Mouse (Mus musculus): ENCODE results near the gene Clec16a.

The Clec16a gene

DNA sequence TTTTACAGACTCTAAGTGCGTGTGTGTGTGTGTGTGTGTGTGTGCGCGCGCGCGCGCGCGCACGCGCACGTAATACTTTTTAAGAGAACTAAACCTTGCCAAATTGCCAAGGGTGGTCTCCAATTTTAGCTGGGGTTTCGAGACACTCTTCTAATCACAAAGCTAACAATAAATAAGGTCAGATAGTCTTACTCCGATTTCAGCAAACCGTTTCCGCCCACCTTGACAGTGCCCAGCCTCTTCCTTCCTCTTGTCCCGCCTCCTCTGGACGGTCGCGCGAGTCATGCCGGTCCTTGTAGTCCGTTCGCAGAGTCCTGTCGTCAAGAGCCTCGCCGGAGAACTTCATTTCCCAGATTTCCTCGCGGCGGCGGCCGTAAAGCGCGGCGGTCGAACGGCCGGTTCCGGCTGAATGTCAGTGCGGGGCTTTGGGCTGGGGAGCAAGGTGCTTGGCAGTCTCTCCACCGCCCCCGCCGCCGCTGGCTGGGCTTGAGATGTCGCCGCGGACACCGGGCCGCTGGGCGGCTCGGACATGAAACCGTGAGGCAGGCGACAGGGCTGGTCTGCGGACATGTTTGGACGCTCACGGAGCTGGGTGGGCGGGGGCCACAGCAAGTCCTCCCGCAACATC, at the start of gene Clec16a:
Clec16a (plus strand) TSS at position 345 of the 628 bp plus-strand sequence.
- DNase-seq (ENCODE audit: low spot score) = peak; percentile 89

DNA sequence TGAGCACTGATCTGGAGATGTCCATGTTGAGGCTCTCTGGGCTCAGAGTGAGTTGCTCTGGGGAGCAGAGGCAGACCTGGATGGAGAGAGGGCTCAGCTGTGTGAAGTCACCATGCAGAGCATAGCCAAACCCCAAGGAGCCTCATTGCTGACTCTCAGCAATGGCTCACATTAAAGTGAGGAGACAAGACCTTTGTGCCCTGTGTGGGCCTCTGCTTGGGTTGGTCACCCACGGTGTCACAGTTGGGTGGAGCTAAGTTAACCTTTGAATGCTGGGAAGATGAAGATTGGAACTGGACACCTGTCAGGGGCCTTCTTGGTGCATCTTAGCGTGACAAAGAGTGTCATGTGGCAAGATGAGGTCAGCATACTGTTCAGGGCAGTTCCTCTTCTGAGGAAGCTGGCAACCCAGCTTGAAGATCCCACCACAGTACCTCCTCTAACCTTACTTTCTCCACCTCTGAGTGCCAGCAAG, 49.3 kb upstream of the Clec16a start:
- no peak for DNase-seq (ENCODE audit: low spot score)

DNA sequence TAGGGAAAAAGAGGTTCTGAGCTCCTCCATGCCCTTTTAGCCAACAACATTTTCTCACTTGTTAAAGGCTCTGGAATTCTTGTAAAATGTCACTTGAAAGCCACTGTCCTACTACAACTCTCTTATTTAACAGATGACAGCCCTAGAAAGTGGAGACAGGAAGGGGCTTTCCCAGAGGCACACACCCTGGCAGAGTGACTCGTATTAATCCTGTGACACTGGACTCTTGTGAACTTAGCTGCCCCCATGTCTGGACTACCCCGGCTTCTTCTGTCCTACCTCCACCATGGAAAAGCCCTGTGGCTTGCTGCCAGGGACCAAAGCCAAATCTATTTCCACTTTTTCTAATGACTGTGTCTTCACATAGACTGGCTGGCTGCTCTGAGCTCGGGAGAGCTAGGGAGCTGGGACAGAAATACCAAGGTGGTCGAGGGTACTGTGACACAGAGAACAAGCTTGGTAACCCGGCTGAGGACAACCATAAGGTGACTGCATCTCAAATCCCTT, 47.0 kb upstream of the Clec16a start:
- no peak for DNase-seq (ENCODE audit: low spot score)

DNA sequence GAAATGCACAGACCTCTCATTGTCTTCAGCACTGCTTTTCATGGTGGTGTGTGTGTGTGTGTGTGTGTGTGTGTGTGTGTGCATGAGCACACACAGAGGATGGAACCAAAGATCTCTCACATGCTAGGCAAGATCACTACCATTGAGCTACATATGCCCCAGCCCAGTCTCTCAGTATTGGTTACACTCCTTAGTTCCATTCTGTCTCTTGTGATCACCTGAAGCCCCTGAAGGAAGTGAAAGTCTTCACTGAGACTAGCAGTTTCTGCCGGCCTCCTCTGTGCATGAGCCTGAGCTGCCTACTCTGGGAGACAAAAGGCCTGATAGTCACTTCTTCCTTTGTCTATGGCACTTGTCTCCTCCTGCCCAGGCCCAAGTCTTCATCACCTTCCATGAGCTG, 46.0 kb upstream of the Clec16a start:
- DNase-seq (ENCODE audit: low spot score) = no peak

DNA sequence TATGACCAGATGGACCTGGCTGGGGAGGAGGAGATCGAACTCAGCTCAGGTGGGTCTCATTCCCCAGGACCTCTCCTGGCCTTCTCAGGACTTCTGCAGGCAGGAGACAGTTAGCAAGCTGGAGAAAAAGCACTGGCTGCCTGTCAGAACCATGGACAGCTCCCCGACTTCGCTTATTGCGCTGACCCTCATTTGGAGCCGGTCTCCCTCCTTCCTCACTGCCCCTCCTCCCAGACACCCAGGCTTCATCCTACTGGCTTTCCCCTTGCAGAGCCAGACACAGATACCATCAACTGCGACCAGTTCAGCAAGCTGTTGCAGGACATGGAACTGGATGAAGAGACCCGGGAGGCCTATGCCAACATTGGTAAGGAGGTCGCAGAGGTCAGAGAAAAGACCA, 43.3 kb upstream of the Clec16a start:
- no peak for DNase-seq (ENCODE audit: low spot score)

DNA sequence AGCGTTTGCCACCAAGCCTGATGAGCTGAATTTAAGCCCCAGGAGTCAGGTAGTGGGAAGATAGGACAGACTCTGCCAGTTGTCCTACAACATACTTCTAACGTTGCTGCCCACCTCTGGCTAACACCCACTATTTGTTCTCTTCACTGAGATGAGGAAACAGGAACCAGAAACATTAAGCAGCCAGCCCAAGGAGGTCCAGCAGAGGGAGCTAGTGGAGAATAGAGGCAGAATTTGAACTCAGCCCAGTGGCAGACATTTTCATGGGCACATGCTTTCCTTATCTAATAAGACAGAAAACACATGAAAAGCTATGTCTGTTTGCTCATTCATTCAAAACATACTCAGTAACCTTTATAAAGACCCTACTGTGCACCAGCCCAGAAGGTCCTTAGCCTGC, 42.1 kb upstream of the Clec16a start:
- no peak for DNase-seq (ENCODE audit: low spot score)

DNA sequence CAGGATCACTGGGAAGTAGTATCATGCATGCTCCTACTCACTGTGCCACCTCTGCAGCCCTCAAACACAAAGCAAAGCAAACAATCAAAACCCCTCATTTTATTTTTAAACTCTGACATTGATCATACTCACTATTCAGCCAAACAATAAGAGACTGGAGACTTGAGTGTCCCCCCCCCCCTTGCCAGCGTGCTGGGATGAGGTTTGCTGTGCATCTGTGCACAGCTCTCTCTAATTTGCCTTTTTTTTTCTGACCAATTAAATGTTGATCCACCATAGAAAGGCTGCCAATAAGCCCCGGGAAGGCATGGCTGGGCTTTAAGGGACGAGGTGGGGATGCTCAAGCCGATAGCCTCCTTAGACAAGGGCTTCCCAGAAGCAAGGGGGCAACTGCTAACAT, 37.7 kb upstream of the Clec16a start:
- DNase-seq (ENCODE audit: low spot score) = no peak

DNA sequence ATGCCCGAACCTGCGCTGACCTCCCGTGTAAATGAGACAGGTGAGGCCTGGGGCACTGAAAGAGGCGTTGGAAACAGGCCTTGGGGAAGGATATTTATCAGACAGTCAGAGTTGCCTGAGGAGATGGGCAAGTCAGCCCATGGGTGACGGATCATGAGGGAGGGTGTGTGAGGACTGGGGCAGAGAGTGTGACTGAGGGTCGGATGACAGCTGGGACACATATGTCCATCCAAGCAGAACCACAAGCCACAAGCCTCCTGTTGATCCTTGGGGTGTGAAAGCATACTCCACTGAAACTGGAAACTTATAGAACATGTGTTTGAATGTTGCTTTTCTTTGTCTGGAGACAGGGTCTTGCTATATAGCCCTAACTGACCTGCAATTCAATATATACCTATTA, 36.4 kb upstream of the Clec16a start:
- no peak for DNase-seq (ENCODE audit: low spot score)

DNA sequence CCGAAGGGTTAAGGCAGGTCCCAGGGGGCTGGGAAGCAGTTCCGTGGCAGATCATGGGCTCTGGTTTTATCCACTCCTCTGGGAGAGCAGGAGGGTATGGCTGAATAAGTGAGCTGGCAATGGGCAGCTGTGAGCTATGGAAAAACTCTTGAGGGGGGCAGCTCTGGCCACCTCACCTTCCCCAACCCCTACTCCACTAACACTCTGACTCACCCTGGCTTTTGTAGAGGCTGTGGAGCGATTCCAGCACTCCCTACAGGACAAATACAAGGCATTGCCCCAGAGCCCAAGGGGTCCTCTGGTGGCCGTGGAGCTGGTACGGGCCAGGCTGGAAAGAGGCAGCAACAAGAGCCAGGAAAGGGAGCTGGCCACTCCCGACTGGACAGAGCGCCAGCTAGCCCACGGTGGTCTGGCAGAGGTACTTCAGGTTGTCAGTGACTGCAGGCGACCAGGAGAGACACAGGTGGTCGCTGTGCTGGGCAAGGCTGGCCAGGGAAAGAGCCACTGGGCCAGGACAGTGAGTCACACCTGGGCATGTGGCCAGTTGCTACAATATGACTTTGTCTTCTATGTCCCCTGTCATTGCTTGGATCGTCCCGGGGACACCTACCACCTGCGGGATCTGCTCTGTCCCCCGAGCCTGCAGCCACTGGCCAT, 34.5 kb upstream of the Clec16a start:
- DNase-seq (ENCODE audit: low spot score) = no peak

DNA sequence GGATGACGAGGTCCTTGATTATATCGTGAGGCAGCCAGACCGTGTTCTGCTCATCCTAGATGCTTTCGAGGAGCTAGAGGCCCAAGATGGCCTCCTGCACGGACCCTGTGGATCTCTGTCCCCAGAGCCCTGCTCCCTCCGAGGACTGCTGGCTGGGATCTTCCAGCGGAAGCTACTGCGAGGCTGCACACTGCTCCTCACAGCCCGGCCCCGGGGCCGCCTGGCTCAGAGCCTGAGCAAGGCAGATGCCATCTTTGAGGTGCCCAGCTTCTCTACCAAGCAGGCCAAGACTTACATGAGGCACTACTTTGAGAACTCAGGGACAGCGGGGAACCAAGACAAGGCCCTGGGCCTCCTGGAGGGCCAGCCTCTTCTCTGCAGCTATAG, 34.0 kb upstream of the Clec16a start:
- DNase-seq (ENCODE audit: low spot score) = no peak

DNA sequence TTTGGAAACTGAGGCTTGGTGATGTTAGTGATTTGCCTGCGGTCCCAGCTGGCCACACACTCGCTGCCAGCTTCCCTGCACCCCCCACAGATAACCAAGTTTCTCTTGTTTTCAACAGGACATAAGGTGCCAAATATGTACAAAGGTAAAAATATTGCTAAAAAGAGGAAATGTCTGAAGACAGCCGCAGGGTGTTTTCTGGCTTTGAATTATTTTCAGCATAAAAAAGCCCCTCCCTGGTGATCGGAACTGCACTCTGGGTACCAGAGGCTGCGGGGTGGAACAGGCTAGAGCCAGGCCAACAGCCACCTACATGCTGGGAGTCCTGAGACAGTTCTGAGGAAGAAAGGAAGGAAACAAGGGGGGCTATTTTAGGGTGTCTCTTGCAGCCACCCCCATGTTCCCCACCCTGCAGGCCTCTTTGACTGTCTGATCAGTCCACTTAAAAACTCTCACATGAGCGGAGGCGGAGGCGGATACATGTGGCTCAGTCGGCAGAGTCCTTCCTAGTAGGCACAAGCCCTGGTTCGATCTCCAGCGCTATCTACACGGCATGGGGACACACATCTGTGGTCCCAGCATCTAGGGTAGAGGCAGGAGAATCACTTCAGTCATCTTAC, 29.1 kb upstream of the Clec16a start:
- DNase-seq (ENCODE audit: low spot score) = no peak

DNA sequence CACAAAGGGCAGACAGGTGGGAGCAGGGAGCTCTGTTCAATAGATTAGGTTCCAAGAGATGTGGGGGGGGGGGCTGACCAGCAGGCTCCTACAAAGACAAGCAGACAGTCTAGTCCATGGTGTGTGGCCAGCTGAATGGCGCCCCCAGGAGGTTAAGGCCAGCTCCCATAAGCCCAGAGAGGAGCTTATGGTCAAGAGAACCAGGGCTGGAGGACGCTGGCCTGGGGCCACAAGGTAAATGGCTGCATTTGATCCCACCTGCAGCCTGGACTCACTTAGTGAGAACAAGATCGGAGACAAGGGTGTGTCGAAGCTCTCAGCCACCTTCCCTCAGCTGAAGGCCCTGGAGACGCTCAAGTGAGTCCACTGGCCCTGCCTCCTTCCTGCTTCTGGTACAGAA, 27.1 kb upstream of the Clec16a start:
- DNase-seq (ENCODE audit: low spot score) = no peak

DNA sequence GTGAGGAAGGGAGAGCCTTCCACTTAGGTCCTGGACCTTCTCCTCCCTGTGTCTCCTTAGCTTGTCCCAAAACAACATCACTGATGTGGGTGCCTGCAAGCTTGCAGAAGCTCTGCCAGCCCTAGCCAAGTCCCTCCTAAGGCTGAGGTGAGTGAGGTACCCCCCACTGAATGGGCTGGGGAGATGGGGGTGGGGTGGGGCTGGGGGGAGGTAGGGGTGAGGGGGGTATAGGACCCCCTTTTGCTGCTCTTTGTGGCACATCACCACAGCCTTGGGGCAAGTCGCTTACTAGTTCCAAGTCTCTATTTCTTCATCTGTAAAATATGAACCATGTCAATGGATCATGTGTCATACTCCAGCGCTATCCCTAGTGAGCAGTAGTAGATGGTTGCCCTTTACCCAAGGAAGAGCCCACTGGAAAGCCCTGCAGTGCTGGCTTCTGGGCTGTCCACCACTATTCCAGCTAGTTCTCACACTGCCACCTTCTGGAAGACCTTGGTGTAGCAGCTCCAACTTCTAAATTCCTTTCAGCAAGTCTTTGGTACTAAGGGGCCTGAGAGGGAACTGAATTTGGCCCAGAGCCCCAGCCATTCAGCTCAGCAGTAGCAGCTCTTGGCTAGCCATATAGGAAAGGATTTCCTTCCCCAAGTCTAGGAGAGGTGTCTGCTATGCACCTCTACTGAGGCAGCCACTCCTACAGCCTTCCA, 24.1 kb upstream of the Clec16a start:
- peak; percentile 87 for DNase-seq (ENCODE audit: low spot score)

DNA sequence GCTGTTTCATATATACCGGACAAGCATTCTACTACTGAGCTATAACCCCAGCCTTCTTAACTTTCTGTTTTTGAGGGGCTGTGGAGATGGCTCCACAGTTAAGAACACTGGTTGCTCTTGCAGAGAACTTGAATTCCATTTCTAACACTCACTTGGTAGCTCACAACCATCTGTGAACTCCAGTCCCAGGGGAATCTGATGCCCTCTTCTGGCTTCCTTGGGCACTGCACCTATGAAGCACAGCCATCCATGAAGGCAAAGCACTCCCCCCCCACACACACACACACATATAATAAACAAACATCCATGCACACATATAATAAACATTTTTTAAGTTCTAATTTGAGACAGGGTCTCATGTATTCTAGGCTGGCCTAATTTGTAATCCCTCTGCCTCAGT, 22.3 kb upstream of the Clec16a start:
- DNase-seq (ENCODE audit: low spot score) = peak; percentile 63

DNA sequence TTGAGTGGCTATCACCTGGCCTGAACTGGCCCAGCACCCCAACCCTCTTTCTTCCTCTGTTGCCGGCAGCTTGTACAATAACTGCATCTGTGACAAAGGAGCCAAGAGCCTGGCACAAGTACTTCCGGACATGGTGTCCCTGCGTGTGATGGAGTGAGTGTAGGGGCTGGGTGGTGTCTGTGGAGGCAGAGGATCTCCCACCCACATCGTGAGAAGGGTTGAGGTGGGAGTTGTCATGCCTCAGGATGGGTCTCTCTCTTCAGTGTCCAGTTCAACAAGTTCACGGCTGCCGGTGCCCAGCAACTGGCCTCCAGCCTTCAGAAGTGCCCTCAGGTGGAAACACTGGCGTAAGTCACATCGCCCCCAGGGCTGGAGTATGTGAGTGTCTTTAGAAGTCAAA, 21.5 kb upstream of the Clec16a start:
- DNase-seq (ENCODE audit: low spot score) = no peak

DNA sequence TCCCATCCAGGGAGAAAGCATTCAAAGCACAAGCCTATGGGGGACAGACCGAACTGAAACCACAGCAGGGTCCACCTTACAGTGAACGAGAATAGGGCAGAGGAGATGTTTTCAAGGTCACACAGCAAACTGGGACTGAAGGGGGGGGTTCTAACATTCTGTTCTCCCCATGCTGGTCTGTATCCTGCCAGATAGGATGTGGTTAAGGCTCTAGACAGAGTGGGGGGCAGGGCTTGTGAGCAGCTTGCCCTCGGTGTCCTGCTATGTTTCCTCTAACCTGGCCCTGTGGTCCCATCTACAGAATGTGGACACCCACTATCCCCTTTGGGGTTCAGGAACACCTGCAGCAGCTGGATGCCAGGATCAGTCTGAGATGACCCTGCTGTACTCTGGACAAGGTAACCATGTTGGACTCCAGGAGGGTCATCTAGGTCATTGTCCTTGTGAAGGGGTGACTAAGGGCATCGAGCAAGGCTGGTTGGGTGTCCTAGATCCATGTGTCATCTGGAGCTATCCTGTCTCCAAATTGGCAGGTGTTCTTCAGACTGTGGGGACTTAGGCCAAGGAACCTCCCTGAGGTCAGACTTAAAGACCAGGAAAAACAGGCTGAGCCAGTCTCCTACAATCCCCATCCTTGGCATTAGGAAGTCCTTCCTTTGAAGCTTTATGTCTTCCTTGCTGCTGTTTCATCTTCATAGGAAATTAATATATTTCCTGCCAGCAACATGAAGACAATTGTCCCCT, 20.1 kb upstream of the Clec16a start:
- DNase-seq (ENCODE audit: low spot score) = no peak

DNA sequence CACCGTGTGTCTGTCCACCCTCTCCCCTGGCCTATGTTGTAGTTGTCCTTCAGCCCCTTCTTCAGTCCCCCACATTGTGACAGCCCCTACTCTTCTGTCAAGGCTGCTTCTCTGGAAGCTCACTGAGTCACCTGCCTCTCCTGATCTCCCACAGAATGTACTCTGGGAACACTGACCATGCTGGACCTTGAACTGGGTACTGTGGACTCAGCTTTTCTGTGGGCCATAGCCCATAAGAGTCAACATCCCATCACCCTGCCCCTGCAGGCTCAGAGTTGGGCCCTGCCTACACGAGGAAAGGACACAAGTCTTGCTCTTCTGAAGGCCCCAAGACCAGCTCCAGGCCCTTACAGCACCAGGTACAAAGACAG, 19.5 kb upstream of the Clec16a start:
- DNase-seq (ENCODE audit: low spot score) = no peak

DNA sequence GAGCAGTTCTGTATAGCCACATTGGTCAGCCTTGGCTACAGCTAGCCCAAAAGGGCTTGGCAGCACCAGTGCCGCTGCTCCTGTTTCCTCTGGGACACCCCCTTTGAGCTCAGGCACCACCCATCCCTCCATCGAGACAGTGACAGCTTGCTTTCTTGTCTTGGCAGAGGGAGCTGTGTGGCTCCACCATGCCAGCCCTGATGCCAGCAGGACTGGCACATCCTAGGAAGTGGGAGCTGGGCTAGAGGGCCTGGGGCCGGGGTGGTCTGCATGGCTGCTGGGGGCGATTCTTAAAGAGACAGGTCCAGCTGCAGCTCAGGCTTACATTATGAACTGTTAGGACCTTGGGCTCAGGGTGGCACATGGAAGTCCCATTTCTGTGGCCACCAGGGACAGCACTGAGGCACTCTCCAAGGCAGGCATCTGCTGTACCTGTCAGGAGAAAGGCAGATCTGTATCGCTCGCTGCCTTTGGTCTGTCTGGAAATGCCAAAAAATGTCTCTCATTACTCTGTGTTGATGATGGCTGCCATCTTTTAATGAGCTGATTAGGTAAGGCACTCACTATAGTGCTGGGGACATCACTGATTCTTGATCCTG, 18.0 kb upstream of the Clec16a start:
- no peak for DNase-seq (ENCODE audit: low spot score)

DNA sequence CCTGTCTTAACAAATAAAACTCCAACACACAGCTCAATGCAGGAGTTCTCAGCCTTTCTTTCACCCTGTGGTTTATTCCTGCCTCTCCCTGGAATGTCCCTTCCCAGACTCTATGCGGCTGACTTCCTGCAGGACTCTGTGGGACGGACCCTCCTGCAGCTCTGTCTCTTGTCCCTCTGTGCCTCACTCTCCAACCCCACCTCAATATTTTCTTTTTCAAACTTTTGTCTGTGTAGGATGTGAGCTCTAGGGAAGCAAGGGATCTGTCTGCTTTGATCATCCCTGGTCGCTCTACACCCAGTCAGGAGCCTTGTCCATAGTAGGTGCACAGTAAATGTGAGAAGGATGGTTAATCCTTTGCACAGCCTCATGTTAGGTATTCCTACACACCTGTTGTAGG, 16.8 kb upstream of the Clec16a start:
- no peak for DNase-seq (ENCODE audit: low spot score)

DNA sequence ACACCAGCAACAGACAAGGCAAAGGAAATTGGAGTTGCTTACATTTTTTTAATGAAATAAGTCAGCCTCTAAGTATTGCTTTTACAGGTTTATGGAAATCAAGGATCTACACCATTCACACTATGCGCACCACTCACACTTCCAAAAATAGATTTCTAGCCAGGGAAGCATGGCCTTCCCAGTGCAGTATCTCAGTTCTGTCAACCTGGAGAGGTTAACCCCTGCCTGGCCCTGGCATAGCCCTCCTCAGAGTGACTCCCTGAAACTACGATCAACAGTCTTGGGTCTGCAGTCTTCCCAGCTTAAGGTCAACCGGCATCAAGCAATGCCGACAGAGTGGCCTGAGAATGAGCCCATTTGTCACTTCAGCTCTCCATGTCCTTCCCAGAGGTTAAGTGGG, 15.0 kb upstream of the Clec16a start:
- no peak for DNase-seq (ENCODE audit: low spot score)

DNA sequence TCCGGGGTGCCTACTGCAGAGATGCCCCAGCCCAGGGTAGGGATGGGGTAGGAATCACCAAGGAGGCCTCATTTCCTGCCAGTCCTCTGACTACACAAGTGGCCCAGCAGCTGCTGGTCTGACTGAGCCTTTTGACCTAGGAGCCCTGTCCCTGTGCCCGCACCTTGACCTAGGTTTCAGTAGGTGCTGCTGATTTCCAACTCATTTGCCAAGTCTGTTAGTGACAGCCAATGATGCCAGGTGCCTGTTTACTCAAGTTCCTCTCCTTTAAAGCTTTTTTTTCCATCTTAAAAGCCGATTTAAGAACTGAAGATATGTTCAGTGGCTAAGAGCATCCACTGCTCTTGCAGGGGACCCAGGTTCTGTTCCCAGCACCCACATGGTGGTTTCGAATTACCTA, 11.4 kb upstream of the Clec16a start:
- DNase-seq (ENCODE audit: low spot score) = no peak

DNA sequence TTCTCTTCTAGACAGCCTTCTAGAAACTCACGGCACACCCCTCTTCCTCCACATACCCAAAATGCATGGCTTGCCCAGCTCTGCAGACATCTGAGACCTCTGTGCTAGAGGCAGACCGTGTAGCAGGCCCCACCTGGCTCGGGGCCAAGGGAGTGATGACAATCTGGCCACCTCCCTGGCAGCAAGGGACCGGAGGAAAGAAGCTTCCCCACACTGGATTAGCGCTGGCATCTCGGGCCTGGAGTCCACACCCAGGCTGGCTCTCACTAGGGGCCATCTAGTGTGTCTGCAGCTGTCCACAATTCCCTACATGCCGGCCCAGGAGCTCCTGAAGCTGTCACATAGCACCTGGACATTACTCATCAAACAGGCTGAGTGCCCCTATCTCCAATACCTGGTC, 10.6 kb upstream of the Clec16a start:
- no peak for DNase-seq (ENCODE audit: low spot score)

Measured in layer of hippocampus, adult 9-10 months (tissue).